Mouse (Mus musculus) MEL (cell line): ENCODE measurements around the gene Eri2. TPM values are rescaled to one million over a fixed set of nuclear protein-coding genes. Genes with fewer than 3 reads are reported as not detected.

Experiments used
- DNase-seq: peaks from one replicate; pipeline ENCODE4 v3.0.0; 2011; ENCODE audit warnings: low read depth, low spot score
- H3K27ac ChIP-seq: 2 replicates; pipeline ENCODE4 v1.5.1; 2012; ENCODE audit warnings: low read depth, mild to moderate bottlenecking, control low read depth, low read length, moderate library complexity; ENCODE audit not compliant: control insufficient read depth
- H3K27me3 ChIP-seq, 2 experiments: fragments of 150-350 bp in 1 of 2; sonication (generic) in 1 of 2; 2 replicates each; pipeline ENCODE4 v1.6.1; 2012; ENCODE audit warnings: low read length in 2 of 2, mild to moderate bottlenecking in 2 of 2, improper control_type of control experiment in 1 of 2, moderate library complexity in 1 of 2; ENCODE audit not compliant: insufficient read depth in 2 of 2, control insufficient read depth in 1 of 2
- H3K36me3 ChIP-seq, 2 experiments: 2 replicates each; pipeline ENCODE4 v1.6.1; 2012 to 2014; ENCODE audit warnings: low read length in 2 of 2, improper control_type of control experiment in 1 of 2, inconsistent platforms in 1 of 2, mild to moderate bottlenecking in 1 of 2; ENCODE audit not compliant: insufficient read depth in 2 of 2, control insufficient read depth in 1 of 2
- H3K4me1 ChIP-seq, 2 experiments: fragments of 150-350 bp in 1 of 2; sonication (generic) in 1 of 2; 2 replicates each; pipeline ENCODE4 v1.6.1; 2012; ENCODE audit warnings: low read length in 2 of 2, improper control_type of control experiment in 1 of 2, mild to moderate bottlenecking in 1 of 2; ENCODE audit not compliant: insufficient read depth in 2 of 2, control insufficient read depth in 1 of 2
- H3K4me3 ChIP-seq, 2 experiments: fragments of 150-350 bp in 1 of 2; sonication (generic) in 1 of 2; 2 replicates each; pipeline ENCODE4 v1.5.1; 2012; ENCODE audit warnings: low read depth in 2 of 2, low read length in 2 of 2, mild to moderate bottlenecking in 2 of 2, moderate library complexity in 2 of 2, control low read depth in 1 of 2, improper control_type of control experiment in 1 of 2; ENCODE audit not compliant: control insufficient read depth in 1 of 2, insufficient read depth in 1 of 2
- H3K79me2 ChIP-seq: 2 replicates; pipeline ENCODE4 v1.6.1; 2012; ENCODE audit warnings: mild to moderate bottlenecking, low read length, moderate library complexity; ENCODE audit not compliant: control insufficient read depth, poor library complexity, insufficient read depth
- H3K9ac ChIP-seq: 2 replicates; pipeline ENCODE4 v1.6.1; 2012; ENCODE audit warnings: low read depth, mild to moderate bottlenecking, control low read depth, low read length, moderate library complexity; ENCODE audit not compliant: control insufficient read depth, poor library complexity, severe bottlenecking
- H3K9me3 ChIP-seq: fragments of 150-350 bp; sonication (generic); replicated peaks from 2 replicates; pipeline ENCODE4 v1.6.1; 2012; ENCODE audit warnings: mild to moderate bottlenecking, low read length, improper control_type of control experiment, moderate library complexity; ENCODE audit not compliant: insufficient read depth
- BHLHE40 ChIP-seq: IDR thresholded peaks from 2 replicates; pipeline ENCODE4 v1.6.1; 2012; ENCODE audit warnings: low read depth, mild to moderate bottlenecking, inconsistent platforms, low read length, improper control_type of control experiment, borderline replicate concordance
- E2F4 ChIP-seq: IDR thresholded peaks from 2 replicates; pipeline ENCODE4 v1.6.1; 2011; ENCODE audit warnings: low read depth, low read length, improper control_type of control experiment, borderline replicate concordance
- ELF1 ChIP-seq: IDR thresholded peaks from 2 replicates; pipeline ENCODE4 v1.6.1; 2014; ENCODE audit warnings: low read depth, mild to moderate bottlenecking, inconsistent platforms, low read length, improper control_type of control experiment, moderate library complexity
- GABPA ChIP-seq: IDR thresholded peaks from 2 replicates; pipeline ENCODE4 v1.6.1; 2012; ENCODE audit warnings: low read depth, mild to moderate bottlenecking, inconsistent platforms, low read length, improper control_type of control experiment, moderate library complexity
- GATA1 ChIP-seq: IDR thresholded peaks from 2 replicates; pipeline ENCODE4 v1.6.1; 2011; ENCODE audit warnings: low read depth, low read length, improper control_type of control experiment
- HCFC1 ChIP-seq: IDR thresholded peaks from 2 replicates; pipeline ENCODE4 v1.6.1; 2012; ENCODE audit warnings: low read depth, mild to moderate bottlenecking, inconsistent platforms, low read length, improper control_type of control experiment, moderate library complexity
- MAFK ChIP-seq: IDR thresholded peaks from 2 replicates; pipeline ENCODE4 v1.6.1; 2011; ENCODE audit warnings: low read depth, mild to moderate bottlenecking, low read length, improper control_type of control experiment, borderline replicate concordance
- MEF2A ChIP-seq: IDR thresholded peaks from 2 replicates; pipeline ENCODE4 v1.6.1; 2014; ENCODE audit warnings: low read depth, mild to moderate bottlenecking, inconsistent platforms, low read length, improper control_type of control experiment; ENCODE audit not compliant: poor library complexity, insufficient replicate concordance, severe bottlenecking; ENCODE audit errors: extremely low read depth
- MYB ChIP-seq: IDR thresholded peaks from 2 replicates; pipeline ENCODE4 v1.6.1; 2011; ENCODE audit warnings: mild to moderate bottlenecking, low read depth, low read length, improper control_type of control experiment
- POLR2A ChIP-seq, 2 experiments: IDR thresholded peaks; 2 replicates each; pipeline ENCODE4 v1.6.1; 2011 to 2012; ENCODE audit warnings: low read length in 2 of 2, mild to moderate bottlenecking in 2 of 2, control low read depth in 1 of 2, improper control_type of control experiment in 1 of 2, low read depth in 1 of 2, moderate library complexity in 1 of 2; ENCODE audit not compliant: control insufficient read depth in 1 of 2, insufficient read depth in 1 of 2, poor library complexity in 1 of 2
- POLR2AphosphoS2 ChIP-seq: IDR thresholded peaks from 2 replicates; pipeline ENCODE4 v1.6.1; 2011; ENCODE audit warnings: low read length, improper control_type of control experiment
- POLR2AphosphoS5 ChIP-seq: IDR thresholded peaks from 2 replicates; pipeline ENCODE4 v1.6.1; 2012; ENCODE audit warnings: low read depth, borderline replicate concordance, mild to moderate bottlenecking, inconsistent platforms, low read length, moderate library complexity, mixed read lengths
- SMC3 ChIP-seq: IDR thresholded peaks from 2 replicates; pipeline ENCODE4 v1.6.1; 2011; ENCODE audit warnings: low read depth, low read length, improper control_type of control experiment
- TCF12 ChIP-seq: IDR thresholded peaks from 2 replicates; pipeline ENCODE4 v1.6.1; 2014; ENCODE audit warnings: low read depth, mild to moderate bottlenecking, inconsistent platforms, low read length, improper control_type of control experiment, moderate library complexity
- UBTF ChIP-seq: IDR thresholded peaks from 2 replicates; pipeline ENCODE4 v1.6.1; 2012; ENCODE audit warnings: low read depth, mild to moderate bottlenecking, inconsistent platforms, low read length, improper control_type of control experiment, moderate library complexity, borderline replicate concordance; ENCODE audit not compliant: insufficient read depth
- ZMIZ1 ChIP-seq: IDR thresholded peaks from 2 replicates; pipeline ENCODE4 v1.6.1; 2012; ENCODE audit warnings: low read depth, mild to moderate bottlenecking, inconsistent platforms, low read length, improper control_type of control experiment, moderate library complexity
- polyA plus RNA-seq, 2 experiments: library from polyadenylated mRNA; stranded (reverse) in 1 of 2; unstranded in 1 of 2; fragments of >175 nt in 1 of 2; fragments of >200 nt in 1 of 2; gene quantifications; 2 replicates each; pipeline versions ENCODE4 v1.2.1 to v1.2.4; 2012; ENCODE audit warnings: low replicate concordance in 2 of 2, low read depth in 1 of 2; ENCODE audit not compliant: insufficient read length in 2 of 2, insufficient read depth in 1 of 2, missing spikeins in 1 of 2
- total RNA-seq: library from RNA; depleted of rRNA; stranded (reverse); fragments of 300-350 nt; gene quantifications from 2 replicates; pipeline ENCODE4 v1.2.3, GENCODE M21; 2012

Gene Eri2
- total and polyA plus RNA-seq, 3 experiments, result 9.4 to 11.0 TPM; not detected in 1

DNA sequence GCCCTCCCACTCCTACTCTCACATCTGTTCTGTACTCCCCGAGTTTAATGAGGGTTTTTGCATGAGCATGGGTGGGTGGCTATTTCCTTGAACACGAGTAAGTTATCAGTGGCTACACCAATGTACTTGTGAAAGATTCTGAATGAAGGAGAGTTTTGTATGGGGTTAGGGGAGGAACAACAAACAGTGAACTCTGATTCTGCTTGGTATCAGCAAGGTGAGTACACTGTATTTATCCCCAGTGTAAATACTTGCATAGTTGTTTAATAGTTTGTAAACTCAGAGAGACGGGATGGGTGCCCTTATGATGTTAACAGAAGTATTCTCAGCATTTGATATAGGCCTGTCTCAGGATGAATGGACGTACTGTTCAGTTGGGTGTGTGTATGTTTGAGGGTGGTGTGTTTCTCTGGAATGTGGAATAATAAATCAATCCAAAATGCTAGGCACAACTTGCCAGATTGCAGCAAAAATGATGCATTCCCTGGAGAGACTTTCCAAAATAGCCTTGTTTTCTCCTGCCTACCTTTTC is 31.6 kb downstream of the Eri2 start:
- H3K79me2 ChIP-seq, result no peaks in the 10 kb centered on the region
- no peak for DNase-seq
- no peak overlapping the region for H3K4me3 ChIP-seq
- H3K27ac ChIP-seq, result no peak overlapping the region
- no peaks in the 10 kb centered on the region for H3K36me3 ChIP-seq
- H3K9ac ChIP-seq, result no peak overlapping the region
- TF ChIP-seq GATA1, result no peak
- TF ChIP-seq POLR2AphosphoS5, result no peak
- no peak for TF ChIP-seq SMC3
- no peak for TF ChIP-seq GABPA
- no peak for TF ChIP-seq MEF2A
- TF ChIP-seq MYB, result no peak
- no peak for TF ChIP-seq HCFC1
- no peak for TF ChIP-seq ELF1
- TF ChIP-seq E2F4, result no peak
- no peak for TF ChIP-seq POLR2A (IDR thresholded peaks at IDR 0.05; ENCODE audit: control insufficient read depth in 1 of 2, insufficient read depth in 1 of 2, low read depth in 1 of 2, low read length in 2 of 2, poor library complexity in 1 of 2)
- TF ChIP-seq MAFK, result no peak
- TF ChIP-seq TCF12, result no peak
- TF ChIP-seq UBTF, result no peak
- TF ChIP-seq BHLHE40, result no peak
- no peak for TF ChIP-seq ZMIZ1
- H3K9me3 ChIP-seq, result no peaks in the 10 kb centered on the region
- H3K27me3 ChIP-seq, result peaks cover 0 to 4% of the 10 kb centered on the region in 2 experiments; a peak in 3 of 4 replicates
- no peaks in the 10 kb centered on the region for H3K4me1 ChIP-seq

- H3K27me3 ChIP-seq, result peaks cover 0 to 4% of the 10 kb centered on the region in 2 experiments; a peak in 3 of 4 replicates
- H3K27ac ChIP-seq, result no peak within 1 kb of the TSS
- no peak for DNase-seq
- no peak within 1 kb of the TSS for H3K4me3 ChIP-seq
- H3K36me3 ChIP-seq, result no peaks in the 10 kb centered on the region
- no peaks in the 10 kb centered on the region for H3K9me3 ChIP-seq
- H3K79me2 ChIP-seq, result no peaks in the 10 kb centered on the region
- TF ChIP-seq POLR2A (IDR thresholded peaks at IDR 0.05; ENCODE audit: control insufficient read depth in 1 of 2, insufficient read depth in 1 of 2, low read depth in 1 of 2, low read length in 2 of 2, poor library complexity in 1 of 2), result no peak
- no peak for TF ChIP-seq POLR2AphosphoS2
- H3K9ac ChIP-seq, result no peak within 1 kb of the TSS
- H3K4me1 ChIP-seq, result no peaks in the 10 kb centered on the region
Measured at GRCm38 (mm10) chr7:119760527-119760951, 33.3 kb downstream of the Eri2 start, which contains the start of gene Acsm3. Gene Acsm3 (plus strand): TSS chr7:119760923.
